Mouse (Mus musculus) Patski (cell line): ENCODE measurements at regions not wholly inside any gene's neighbourhood (a gene's known extent, or its start where the extent isn't known, plus 50 kb on each side); places are given as distances from the start of the nearest gene placed in this dataset.
A peak's percentile ranks its signal among the peaks of the same experiment; 100 is the strongest.

Source experiments
- ATAC-seq: fragments of 100-300 bp; one replicate; pipeline ENCODE4 v1.8.0; 2021
- CTCF ChIA-PET: fragments of 350-600 bp; sonication (Branson Sonifier 250); formaldehyde crosslinking; loops from one replicate; lab custom pipeline; 2022; ENCODE audit warnings: inconsistent platforms; lab: Charles Lee
- POLR2A ChIA-PET: fragments of 350-600 bp; sonication (Branson Sonifier 250); formaldehyde crosslinking; loops from one replicate; lab custom pipeline; 2022; ENCODE audit warnings: antibody characterized with exemption, inconsistent platforms; lab: Charles Lee
- DNase-seq: peaks from one replicate; pipeline ENCODE4 v3.0.0-alpha.2; 2011; ENCODE audit warnings: low read depth, low spot score
- H3K27me3 ChIP-seq: fragments of 371-371 bp; one replicate; pipeline ENCODE4 v1.5.1; 2021
- CTCF ChIP-seq: fragments of 100-300 bp; IDR thresholded peaks from one replicate; pipeline ENCODE4 v1.5.1; 2021
- in situ Hi-C: fragments of 300-500 bp; cut with MboI; formaldehyde crosslinking; loops from 3 replicates; pipeline ENCODE4 v1.11.1; 2018; ENCODE audit warnings: low pct_unique_long_range_greater_than_20kb, mixed read lengths

GRCm38 (mm10) chr4:106101904-106102303, 214.1 kb upstream of the Usp24 start:
- in situ Hi-C loops = no loop called here

GRCm38 (mm10) chr4:106102451-106102977, 213.5 kb upstream of the Usp24 start:
- POLR2A ChIA-PET = no interaction called here

More at GRCm38 (mm10) chr4:106101904-106102303, 214.1 kb upstream of the Usp24 start:
- DNase-seq = no peak
- no peak for ATAC-seq
- ChIA-PET CTCF (interaction anchor here (0.8 to 1.2 kb wide), 2 partner anchors 22 to 104 kb away, joined by 4 read pairs; no protein-coding TSS in a partner anchor), POLR2A (no interaction called here)
- H3K27me3 ChIP-seq = no peaks in the 10 kb centered on the region
- no peak for TF ChIP-seq CTCF

DNA sequence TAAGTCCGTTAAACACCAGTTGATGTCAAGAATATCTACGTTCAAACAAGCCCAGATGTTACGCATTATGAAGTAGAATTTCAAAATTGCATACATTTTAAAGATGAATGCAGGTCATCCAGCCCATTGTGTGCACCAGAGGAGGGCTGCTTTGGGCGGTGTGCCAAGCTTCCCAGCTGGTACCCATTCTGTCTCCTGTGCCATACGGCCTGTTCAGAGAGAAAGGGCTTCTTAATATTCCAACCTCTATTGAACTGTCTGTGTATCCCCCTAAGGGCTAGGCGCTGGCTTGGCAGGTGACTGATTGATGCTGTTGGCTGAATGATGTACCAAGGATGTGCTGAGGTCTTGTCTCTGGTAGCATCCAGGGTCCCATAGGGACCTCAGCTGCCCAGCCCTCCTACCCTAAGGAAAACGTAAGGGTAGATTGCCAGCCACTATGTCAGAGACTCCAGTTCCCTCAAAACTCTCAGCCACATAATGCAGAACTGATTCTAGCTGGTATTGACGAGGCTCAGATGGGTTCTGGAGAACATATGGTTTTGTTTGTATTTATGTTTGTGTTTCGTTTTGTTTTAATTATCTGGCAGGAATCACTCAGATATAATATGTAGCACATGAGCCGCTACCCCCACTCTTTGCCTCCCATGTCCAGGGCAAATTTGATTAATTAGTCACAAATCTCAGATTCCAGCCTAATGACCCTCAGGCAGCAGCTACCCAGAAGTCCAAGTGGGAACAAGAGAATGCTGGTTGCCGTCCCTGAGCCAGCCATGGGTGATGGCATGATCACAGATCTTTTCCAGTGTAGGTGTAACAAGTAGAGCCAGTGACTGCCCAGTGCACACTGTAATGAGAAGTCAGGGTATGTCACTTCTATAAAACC, 212.0 kb upstream of the Usp24 start:
- ATAC-seq = no peak
- in situ Hi-C loops = no loop called here
- TF ChIP-seq CTCF = no peak

More at GRCm38 (mm10) chr4:106102451-106102977, 213.5 kb upstream of the Usp24 start:
- ATAC-seq = no peak
- in situ Hi-C loops = no loop called here
- H3K27me3 ChIP-seq = no peaks in the 10 kb centered on the region
- TF ChIP-seq CTCF = no peak
- CTCF ChIA-PET = interaction anchor here (0.8 to 1.2 kb wide), 2 partner anchors 21 to 104 kb away, joined by 4 read pairs; no protein-coding TSS in a partner anchor
- DNase-seq = no peak

GRCm38 (mm10) chr4:106112981-106113380, 203.0 kb upstream of the Usp24 start:
- no peaks in the 10 kb centered on the region for H3K27me3 ChIP-seq
- in situ Hi-C loops = no loop called here
- CTCF ChIA-PET = interaction anchor here (1.1 kb wide), 1 partner anchor 16 kb away, joined by 3 read pairs; no protein-coding TSS in a partner anchor
- no peak for TF ChIP-seq CTCF
- POLR2A ChIA-PET = no interaction called here
- ATAC-seq = no peak
- DNase-seq = no peak

More for the DNA sequence above, 212.0 kb upstream of the Usp24 start:
- DNase-seq = no peak
- POLR2A ChIA-PET = no interaction called here
- CTCF ChIA-PET = no interaction called here
- no peaks in the 10 kb centered on the region for H3K27me3 ChIP-seq

DNA sequence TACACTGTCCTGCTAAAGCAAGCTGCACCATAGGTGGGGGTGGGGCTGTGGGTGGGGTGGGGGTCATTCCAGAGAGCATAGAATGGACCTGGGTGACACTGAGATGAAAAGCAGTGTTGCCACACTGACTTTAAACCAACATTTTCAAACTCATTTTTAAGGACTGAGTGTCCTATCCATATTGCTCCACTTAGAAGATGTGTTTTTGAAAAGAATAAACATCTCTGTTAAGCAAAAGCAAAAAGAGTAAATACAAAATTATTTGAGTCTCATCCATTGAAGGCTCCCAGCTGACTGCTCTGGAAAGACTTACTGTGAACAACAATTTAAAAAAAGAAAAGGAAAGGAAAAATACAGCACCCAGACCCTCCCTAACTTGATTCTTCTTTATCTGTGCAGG, 202.3 kb upstream of the Usp24 start:
- no peaks in the 10 kb centered on the region for H3K27me3 ChIP-seq
- no peak for TF ChIP-seq CTCF
- in situ Hi-C loops = no loop called here
- ATAC-seq (no peak), DNase-seq (no peak)
- ChIA-PET CTCF (interaction anchor here (1.1 kb wide), 1 partner anchor 17 kb away, joined by 3 read pairs; no protein-coding TSS in a partner anchor), POLR2A (no interaction called here)

GRCm38 (mm10) chr4:106116611-106117010, 199.4 kb upstream of the Usp24 start:
- DNase-seq (no peak), ATAC-seq (no peak)
- ChIA-PET CTCF (no interaction called here), POLR2A (no interaction called here)
- in situ Hi-C loops = no loop called here
- H3K27me3 ChIP-seq = no peaks in the 10 kb centered on the region
- no peak for TF ChIP-seq CTCF

- H3K27me3 ChIP-seq = no peaks in the 10 kb centered on the region
- DNase-seq (no peak), ATAC-seq (no peak)
- ChIA-PET POLR2A (no interaction called here), CTCF (no interaction called here)
- in situ Hi-C loops = no loop called here
- TF ChIP-seq CTCF = no peak
Measured at GRCm38 (mm10) chr4:106121306-106121705, 194.7 kb upstream of the Usp24 start.

- TF ChIP-seq CTCF = no peak
- ATAC-seq = no peak
- CTCF ChIA-PET = interaction anchor here (1.2 kb wide), 2 partner anchors 13 to 21 kb away, joined by 3 to 4 read pairs; no protein-coding TSS in a partner anchor
Measured at GRCm38 (mm10) chr4:106123038-106123654, 192.9 kb upstream of the Usp24 start.

DNA sequence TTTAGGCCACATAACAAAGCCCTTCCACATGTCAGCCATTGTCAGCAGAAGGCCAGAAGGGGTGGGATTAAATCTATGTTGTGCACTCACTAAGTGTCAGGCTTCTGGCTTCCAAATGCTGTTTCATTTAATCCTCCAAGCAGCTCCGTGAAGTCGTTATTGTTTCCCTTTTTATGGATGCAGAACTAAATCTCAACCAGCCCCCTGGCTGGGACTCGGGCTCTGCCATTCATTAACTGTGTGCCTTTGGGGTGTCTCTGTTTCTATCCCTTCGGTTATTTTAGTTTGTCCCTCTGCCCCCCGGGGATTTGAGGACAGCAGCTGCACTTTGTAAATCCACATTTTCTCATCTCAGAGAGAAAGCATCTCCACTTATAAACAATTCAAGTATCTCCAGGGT, 188.8 kb upstream of the Usp24 start:
- H3K27me3 ChIP-seq = no peaks in the 10 kb centered on the region
- no peak for TF ChIP-seq CTCF
- ChIA-PET POLR2A (no interaction called here), CTCF (no interaction called here)
- no peak for ATAC-seq
- in situ Hi-C loops = no loop called here
- no peak for DNase-seq

More at GRCm38 (mm10) chr4:106123038-106123654, 192.9 kb upstream of the Usp24 start:
- no peak for DNase-seq
- POLR2A ChIA-PET = no interaction called here
- in situ Hi-C loops = no loop called here
- no peaks in the 10 kb centered on the region for H3K27me3 ChIP-seq

- ChIA-PET POLR2A (no interaction called here), CTCF (no interaction called here)
- TF ChIP-seq CTCF = peak; percentile 53
- DNase-seq (no peak), ATAC-seq (no peak)
- in situ Hi-C loops = no loop called here
- H3K27me3 ChIP-seq = no peaks in the 10 kb centered on the region
Measured at GRCm38 (mm10) chr4:106127641-106128040, 188.4 kb upstream of the Usp24 start.
